Mouse (Mus musculus) brown adipose tissue, adult 24 weeks (tissue): ENCODE data around the gene Fscn2. TPM values are rescaled to one million over a fixed set of nuclear protein-coding genes. Genes with fewer than 3 reads are reported as not detected.

Source experiments
- H3K27ac ChIP-seq: fragments of 200-500 bp; replicated peaks from 2 replicates; pipeline ENCODE4 v1.5.1; 2012; ENCODE audit warnings: low read depth, mild to moderate bottlenecking, low read length
- H3K4me1 ChIP-seq: fragments of 200-500 bp; 2 replicates; pipeline ENCODE4 v1.6.1; 2012; ENCODE audit warnings: low read length, mixed read lengths; ENCODE audit not compliant: control insufficient read depth, insufficient read depth, insufficient read length
- H3K4me3 ChIP-seq: fragments of 200-500 bp; 2 replicates; pipeline ENCODE4 v1.5.1; 2012; ENCODE audit warnings: low read depth, mild to moderate bottlenecking, low read length, moderate library complexity; ENCODE audit not compliant: insufficient read depth
- polyA plus RNA-seq: library from polyadenylated mRNA; stranded (reverse); fragments of >200 nt; gene quantifications from 2 replicates; pipeline ENCODE4 v1.2.4, GENCODE M21; 2012; ENCODE audit not compliant: missing spikeins, insufficient read depth, insufficient read length

Fscn2 gene
- not detected in 2 replicates for polyA plus RNA-seq

GRCm38 (mm10) chr11:120361295-120361694 lies at the start of gene Fscn2:
TSS of gene Fscn2 (plus strand) at chr11:120361534.
- Histone ChIP-seq H3K4me3 (no peak within 1 kb of the TSS), H3K4me1 (no peaks in the 10 kb centered on the region), H3K27ac (no peak within 1 kb of the TSS)

- Histone ChIP-seq H3K4me3 (no peak overlapping the region), H3K4me1 (peaks cover 7% of the 10 kb centered on the region), H3K27ac (no peak overlapping the region)
These were observed 49.8 kb upstream of the Fscn2 start for GRCm38 (mm10) chr11:120311561-120311960.

- no peak overlapping the region for H3K4me3 ChIP-seq
- peaks cover 4% of the 10 kb centered on the region for H3K4me1 ChIP-seq
- no peak overlapping the region for H3K27ac ChIP-seq
These were observed 49.3 kb upstream of the Fscn2 start for GRCm38 (mm10) chr11:120312069-120312468.

DNA sequence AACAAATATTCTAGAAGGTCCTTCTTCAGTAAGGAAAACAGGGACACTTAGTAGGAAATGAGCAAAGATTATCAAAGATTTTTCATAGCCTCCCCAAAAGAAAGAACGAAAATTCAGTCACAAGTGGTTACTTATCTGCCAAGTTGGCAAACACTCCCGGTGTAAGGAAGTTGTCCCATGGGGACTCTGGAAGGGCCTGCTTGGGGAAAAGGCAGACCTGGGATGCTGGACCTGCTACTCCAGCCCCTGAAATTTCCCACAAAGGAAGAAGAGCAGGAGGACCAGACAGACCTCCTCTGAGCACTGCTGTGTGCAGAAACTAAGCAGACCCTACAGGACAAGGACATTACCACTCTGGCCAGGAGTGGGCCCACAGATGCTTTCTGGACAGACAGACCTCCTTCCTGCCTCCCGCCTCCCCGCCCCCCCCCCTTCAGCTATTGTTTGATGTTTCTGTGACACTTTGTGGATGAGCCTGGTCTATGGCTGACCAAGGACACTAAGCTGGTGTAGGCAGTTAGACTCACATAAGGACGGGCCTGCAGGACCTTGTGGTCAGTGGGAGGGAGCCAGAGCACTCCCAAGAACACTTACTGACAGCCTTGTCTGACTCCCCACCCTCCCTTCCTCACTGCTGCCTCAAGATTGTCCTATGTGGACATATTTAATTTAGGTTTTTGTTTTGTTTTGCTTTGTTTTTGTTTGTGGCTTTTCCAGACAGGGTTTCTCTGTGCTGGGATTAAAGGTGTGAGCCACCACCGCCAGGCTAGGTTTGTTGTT lies 47.2 kb upstream of the Fscn2 start:
- Histone ChIP-seq H3K27ac (no peak overlapping the region), H3K4me1 (no peaks in the 10 kb centered on the region), H3K4me3 (no peak overlapping the region)

DNA sequence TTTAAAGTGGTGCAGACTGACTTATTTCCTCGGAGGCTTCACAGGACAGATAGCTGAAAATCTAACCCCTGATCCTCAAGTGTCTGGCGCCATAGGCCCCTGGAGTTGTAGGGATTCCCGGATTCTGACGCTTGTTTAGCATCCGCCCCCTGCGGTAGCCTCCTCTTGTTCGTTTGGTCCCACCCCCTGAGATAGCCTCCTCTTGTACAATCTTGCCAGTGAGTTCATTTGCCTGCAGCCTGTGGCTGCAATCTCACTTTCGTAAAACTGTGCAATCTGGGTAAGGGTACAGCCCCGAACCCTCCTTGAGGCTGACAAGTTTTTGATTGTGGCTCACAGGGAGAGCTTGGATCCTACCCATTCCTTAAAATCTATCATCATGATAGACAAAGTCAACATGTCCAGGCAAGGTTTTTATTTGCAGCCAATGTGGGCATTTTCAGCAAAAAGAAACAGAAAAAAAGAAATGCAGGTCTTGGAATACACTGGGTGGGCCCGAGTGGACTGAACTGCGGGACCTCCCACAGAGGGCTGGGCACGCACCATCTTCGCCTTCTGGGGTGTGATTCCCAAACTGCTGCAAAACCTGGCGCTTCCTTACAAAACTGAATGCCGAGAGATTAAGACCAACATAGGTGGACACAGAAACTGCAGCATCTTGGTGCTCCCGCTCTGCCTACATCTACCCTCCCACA lies 46.5 kb upstream of the Fscn2 start:
- H3K27ac ChIP-seq, result no peak overlapping the region
- H3K4me1 ChIP-seq, result no peaks in the 10 kb centered on the region
- H3K4me3 ChIP-seq, result no peak overlapping the region

DNA sequence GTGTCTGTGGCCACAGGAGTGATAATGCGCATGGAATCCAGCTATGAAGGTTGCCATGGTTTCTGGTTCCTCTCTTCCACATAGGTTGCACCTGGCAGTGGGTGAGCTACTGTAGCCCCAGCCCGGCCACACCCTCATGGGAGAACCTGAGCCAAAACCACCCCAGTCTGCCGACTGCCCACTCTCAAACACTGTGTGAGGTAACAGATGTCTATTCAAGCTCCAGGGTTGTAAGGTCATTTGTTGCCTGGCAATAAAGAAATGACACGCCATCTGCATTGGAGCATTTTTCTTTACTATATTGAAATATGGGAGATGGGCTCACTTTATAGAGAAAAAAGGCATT lies 45.9 kb upstream of the Fscn2 start:
- no peaks in the 10 kb centered on the region for H3K4me1 ChIP-seq
- no peak overlapping the region for H3K27ac ChIP-seq
- no peak overlapping the region for H3K4me3 ChIP-seq

GRCm38 (mm10) chr11:120315832-120316689 lies 45.3 kb upstream of the Fscn2 start:
- Histone ChIP-seq H3K27ac (peak overlapping the region; percentile 65), H3K4me3 (peak overlapping the region; percentile 69), H3K4me1 (no peaks in the 10 kb centered on the region)

- Histone ChIP-seq H3K4me3 (peak overlapping the region; percentile 69), H3K4me1 (no peaks in the 10 kb centered on the region), H3K27ac (no peak overlapping the region; the same call in 1 of the 2 replicates)
These were observed 44.6 kb upstream of the Fscn2 start for GRCm38 (mm10) chr11:120316690-120317254.

- H3K4me3 ChIP-seq, result no peak overlapping the region
- no peaks in the 10 kb centered on the region for H3K4me1 ChIP-seq
- H3K27ac ChIP-seq, result no peak overlapping the region
These were observed 43.9 kb upstream of the Fscn2 start for GRCm38 (mm10) chr11:120317456-120317855.

- H3K4me3 ChIP-seq, result no peak overlapping the region
- H3K4me1 ChIP-seq, result no peaks in the 10 kb centered on the region
These were observed 42.0 kb upstream of the Fscn2 start for GRCm38 (mm10) chr11:120319310-120319709.

DNA sequence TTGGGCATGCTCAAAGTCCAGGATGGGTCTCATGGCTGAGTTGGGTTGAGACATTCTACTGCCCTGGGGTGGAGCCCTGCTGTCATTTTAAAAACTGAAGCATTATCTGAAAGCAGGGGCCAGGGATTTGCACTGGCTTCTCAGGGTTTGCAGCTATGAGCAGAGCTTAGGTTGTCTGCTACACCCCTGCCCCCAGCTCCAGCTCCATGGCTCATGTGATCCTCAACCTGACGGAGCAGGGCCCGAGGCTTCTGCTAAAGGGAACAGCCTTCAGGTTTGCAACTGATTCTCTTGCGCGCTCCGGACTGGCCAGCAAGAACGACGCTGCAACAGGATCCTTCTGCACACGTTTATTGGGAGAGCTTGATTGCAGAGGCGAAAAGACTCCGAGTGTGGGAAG lies 41.2 kb upstream of the Fscn2 start:
- Histone ChIP-seq H3K4me3 (no peak overlapping the region), H3K4me1 (no peaks in the 10 kb centered on the region), H3K27ac (no peak overlapping the region)

More at GRCm38 (mm10) chr11:120319310-120319709, 42.0 kb upstream of the Fscn2 start:
- H3K27ac ChIP-seq, result no peak overlapping the region

- Histone ChIP-seq H3K27ac (no peak overlapping the region), H3K4me3 (no peak overlapping the region), H3K4me1 (no peaks in the 10 kb centered on the region)
These were observed 25.8 kb upstream of the Fscn2 start for GRCm38 (mm10) chr11:120335431-120336021.

- Histone ChIP-seq H3K4me1 (no peaks in the 10 kb centered on the region), H3K4me3 (no peak overlapping the region), H3K27ac (no peak overlapping the region)
These were observed 23.9 kb upstream of the Fscn2 start for GRCm38 (mm10) chr11:120337447-120337846.

GRCm38 (mm10) chr11:120338786-120339185 lies 22.5 kb upstream of the Fscn2 start:
- Histone ChIP-seq H3K4me3 (no peak overlapping the region), H3K27ac (no peak overlapping the region), H3K4me1 (no peaks in the 10 kb centered on the region)
